In the genomic region with DNA sequence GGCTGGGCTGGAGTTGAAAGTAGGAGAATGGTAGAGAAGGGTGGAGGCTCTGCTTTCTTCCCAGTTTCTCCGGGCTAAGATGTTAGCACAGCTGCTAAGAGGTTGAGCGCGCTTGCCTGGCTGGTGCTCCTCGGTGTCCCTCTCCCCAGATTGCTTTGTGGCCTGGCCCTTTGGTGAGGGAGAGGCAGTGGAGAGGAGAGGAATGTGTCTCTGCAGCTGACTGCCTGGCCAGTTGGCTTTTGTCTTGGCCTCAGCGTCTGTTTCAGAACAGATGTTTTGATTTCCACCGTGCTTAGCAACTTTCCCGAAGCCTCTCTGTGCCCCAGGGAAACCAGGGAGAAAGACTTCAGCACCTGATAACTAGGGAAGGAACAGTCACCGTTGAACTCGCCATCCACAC, we compare ENCODE assay signal across 12 mouse cellular contexts. TPM values are rescaled to one million over a fixed set of nuclear protein-coding genes. Genes with fewer than 3 reads are reported as not detected.
DNase-seq lines count a peak whose midpoint lies in the region; ATAC-seq and TF ChIP-seq lines count a peak whose summit lies in the region.
"Had no signal": no experiment of that assay in that cellular context is flagged by ENCODE, and none has a peak within 500 bp of the region (broad histone marks: within the 10 kb centered on the region; RNA-seq: fewer than 3 reads in every experiment).

No protein-coding gene starts in this region.

- 29% methylated on average over 9 of the region's 9 CpGs for WGBS in kidney, postnatal 0 days
- WGBS in embryonic facial prominence, embryonic 15.5 days = 37% methylated on average over 9 of the region's 9 CpGs
- 39% methylated on average over 9 of the region's 9 CpGs for WGBS in intestine, embryonic 15.5 days
- WGBS in forebrain, embryonic 14.5 days = 78% methylated on average over 9 of the region's 9 CpGs

- no peak for TF ChIP-seq CTCF in kidney, postnatal 0 days (IDR thresholded peaks at IDR 0.05; ENCODE audit: low read depth)

- H3K9me3 ChIP-seq in kidney, postnatal 0 days (replicated peaks; ENCODE audit: low read length) = no peaks in the 10 kb centered on the region
- H3K9me3 ChIP-seq in embryonic facial prominence, embryonic 15.5 days (replicated peaks) = no peaks in the 10 kb centered on the region
- H3K9me3 ChIP-seq in intestine, embryonic 15.5 days = no peaks in the 10 kb centered on the region
- no peaks in the 10 kb centered on the region for H3K9me3 ChIP-seq in forebrain, embryonic 14.5 days (replicated peaks; ENCODE audit: control insufficient read depth, low read length)
- H3K9me3 ChIP-seq: midbrain, embryonic 15.5 days had no signal

- no peak overlapping the region for H3K4me2 ChIP-seq in kidney, postnatal 0 days (ENCODE audit: low read length)
- H3K4me2 ChIP-seq in embryonic facial prominence, embryonic 15.5 days (replicated peaks) = no peak overlapping the region
- H3K4me2 ChIP-seq in intestine, embryonic 15.5 days (replicated peaks) = 0 out of 2 replicates have a peak overlapping the region, but pooled peaks have one; percentile 11
- H3K4me2 ChIP-seq in forebrain, embryonic 14.5 days (ENCODE audit: low read length) = no peak overlapping the region
- H3K4me2 ChIP-seq: midbrain, embryonic 15.5 days had no signal

- no peak for ATAC-seq in kidney, postnatal 0 days (replicated peaks; ENCODE audit: low FRiP score, low read depth)
- ATAC-seq in embryonic facial prominence, embryonic 15.5 days (ENCODE audit: insufficient number of reproducible peaks, low FRiP score, low TSS enrichment, low read depth) = no peak
- no peak for ATAC-seq in intestine, embryonic 15.5 days
- ATAC-seq in CD4-positive, CD25-positive, alpha-beta regulatory T cell, adult 4 months = no peak
- no peak for ATAC-seq in forebrain, embryonic 14.5 days
- no peak for ATAC-seq in erythroid progenitor cell, adult 5-6 weeks (replicated peaks; ENCODE audit: low FRiP score, poor library complexity, severe bottlenecking)
- ATAC-seq: midbrain, embryonic 15.5 days had no signal

- DNase-seq in kidney, postnatal 0 days (ENCODE audit: low spot score) = peak; percentile 58
- DNase-seq in kidney, adult 18-20 months = no peak
- DNase-seq in skeletal muscle tissue, adult 2 months (ENCODE audit: low read depth, low spot score) = peak; percentile 57
- no peak for DNase-seq in forebrain, embryonic 14.5 days (ENCODE audit: low spot score)
- DNase-seq: kidney, adult 11 months; right cerebral cortex, postnatal 4 days; thymus, postnatal 14 days had no signal

- H3K27me3 ChIP-seq in kidney, postnatal 0 days (ENCODE audit: insufficient read depth, low read length) = no peaks in the 10 kb centered on the region
- H3K27me3 ChIP-seq in embryonic facial prominence, embryonic 15.5 days = no peaks in the 10 kb centered on the region
- H3K27me3 ChIP-seq in intestine, embryonic 15.5 days (replicated peaks) = no peaks in the 10 kb centered on the region
- H3K27me3 ChIP-seq in forebrain, embryonic 14.5 days (replicated peaks; ENCODE audit: control insufficient read depth, insufficient read depth, low read length) = no peaks in the 10 kb centered on the region
- H3K27me3 ChIP-seq: midbrain, embryonic 15.5 days had no signal

- H3K27ac ChIP-seq in kidney, postnatal 0 days = 0 out of 2 replicates have a peak overlapping the region, but pooled peaks have one; percentile 33
- H3K27ac ChIP-seq in embryonic facial prominence, embryonic 15.5 days (replicated peaks) = peak overlapping the region; percentile 67
- H3K27ac ChIP-seq in intestine, embryonic 15.5 days = peak overlapping the region; percentile 72
- H3K27ac ChIP-seq in forebrain, embryonic 14.5 days (ENCODE audit: low read depth, low read length) = no peak overlapping the region
- H3K27ac ChIP-seq: midbrain, embryonic 15.5 days had no signal

- peaks cover 11% of the 10 kb centered on the region for H3K4me1 ChIP-seq in kidney, postnatal 0 days (replicated peaks; ENCODE audit: insufficient read depth, low read length)
- peaks cover 27% of the 10 kb centered on the region for H3K4me1 ChIP-seq in embryonic facial prominence, embryonic 15.5 days
- H3K4me1 ChIP-seq in intestine, embryonic 15.5 days (replicated peaks) = peaks cover 26% of the 10 kb centered on the region
- H3K4me1 ChIP-seq in forebrain, embryonic 14.5 days (ENCODE audit: control insufficient read depth, insufficient read depth, low read length) = no peaks in the 10 kb centered on the region
- H3K4me1 ChIP-seq: midbrain, embryonic 15.5 days had no signal

- H3K36me3 ChIP-seq in kidney, postnatal 0 days (ENCODE audit: insufficient read depth, low read length) = no peaks in the 10 kb centered on the region
- H3K36me3 ChIP-seq in embryonic facial prominence, embryonic 15.5 days = no peaks in the 10 kb centered on the region
- no peaks in the 10 kb centered on the region for H3K36me3 ChIP-seq in intestine, embryonic 15.5 days
- no peaks in the 10 kb centered on the region for H3K36me3 ChIP-seq in forebrain, embryonic 14.5 days (ENCODE audit: control insufficient read depth, insufficient read depth, low read length)
- H3K36me3 ChIP-seq: midbrain, embryonic 15.5 days had no signal

- no peak overlapping the region for H3K9ac ChIP-seq in kidney, postnatal 0 days (ENCODE audit: low read depth, low read length)
- H3K9ac ChIP-seq in embryonic facial prominence, embryonic 15.5 days = no peak overlapping the region
- no peak overlapping the region for H3K9ac ChIP-seq in intestine, embryonic 15.5 days
- H3K9ac ChIP-seq in forebrain, embryonic 14.5 days (ENCODE audit: low read length) = no peak overlapping the region
- H3K9ac ChIP-seq: midbrain, embryonic 15.5 days had no signal

- H3K4me3 ChIP-seq in kidney, postnatal 0 days (replicated peaks; ENCODE audit: low read depth, low read length) = no peak overlapping the region
- no peak overlapping the region for H3K4me3 ChIP-seq in embryonic facial prominence, embryonic 15.5 days (replicated peaks)
- H3K4me3 ChIP-seq in intestine, embryonic 15.5 days (replicated peaks) = no peak overlapping the region
- H3K4me3 ChIP-seq in forebrain, embryonic 14.5 days (ENCODE audit: low read depth, low read length) = no peak overlapping the region
- H3K4me3 ChIP-seq: midbrain, embryonic 15.5 days had no signal

RNA-seq across cellular contexts. Expression of a gene that starts 18.7 kb away (rescaled TPM):
- polyA plus RNA-seq in kidney, postnatal 0 days (2015; fragmentation: Nextera tagmentation; extraction: Ambion mirVana) = 2.4 and 3.7 TPM in 2 replicates
- polyA plus RNA-seq in embryonic facial prominence, embryonic 15.5 days (2015; fragmentation: Nextera tagmentation; extraction: Ambion mirVana) = 3.1 and 4.0 TPM in 2 replicates
- 4.8 and 4.9 TPM in 2 replicates for polyA plus RNA-seq in intestine, embryonic 15.5 days (2015; fragmentation: Nextera tagmentation; extraction: Ambion mirVana)
- polyA plus RNA-seq in CD4-positive, CD25-positive, alpha-beta regulatory T cell, adult 4 months (2017; shearing (Covaris generic)) = 10 to 100 TPM; 11.3 to 19.9 TPM
- 0.72 and 0.90 TPM in 2 replicates for polyA plus RNA-seq in forebrain, embryonic 14.5 days (2014; fragmentation: Nextera tagmentation; extraction: Ambion mirVana)
- 1.8 and 6.3 TPM in 2 replicates for total RNA-seq in erythroid progenitor cell, adult 5-6 weeks (2015; ENCODE audit: low replicate concordance)
- total RNA-seq in erythroid progenitor cell, adult 5-6 weeks (2017; ENCODE audit: low replicate concordance) = 2.7 TPM in 1 of 2 replicates, not detected in the other

Comparison
In these comparisons a context has a peak if more than half of its experiments do, and no peak if none do; other contexts are left out.
1. DNase-seq: peak in kidney, postnatal 0 days (single experiment) and skeletal muscle tissue, adult 2 months (single experiment); none in kidney, adult 18-20 months (single experiment) and forebrain, embryonic 14.5 days (single experiment).